Comparison of ENCODE assay signal across 15 mouse cellular contexts in the genomic region with DNA sequence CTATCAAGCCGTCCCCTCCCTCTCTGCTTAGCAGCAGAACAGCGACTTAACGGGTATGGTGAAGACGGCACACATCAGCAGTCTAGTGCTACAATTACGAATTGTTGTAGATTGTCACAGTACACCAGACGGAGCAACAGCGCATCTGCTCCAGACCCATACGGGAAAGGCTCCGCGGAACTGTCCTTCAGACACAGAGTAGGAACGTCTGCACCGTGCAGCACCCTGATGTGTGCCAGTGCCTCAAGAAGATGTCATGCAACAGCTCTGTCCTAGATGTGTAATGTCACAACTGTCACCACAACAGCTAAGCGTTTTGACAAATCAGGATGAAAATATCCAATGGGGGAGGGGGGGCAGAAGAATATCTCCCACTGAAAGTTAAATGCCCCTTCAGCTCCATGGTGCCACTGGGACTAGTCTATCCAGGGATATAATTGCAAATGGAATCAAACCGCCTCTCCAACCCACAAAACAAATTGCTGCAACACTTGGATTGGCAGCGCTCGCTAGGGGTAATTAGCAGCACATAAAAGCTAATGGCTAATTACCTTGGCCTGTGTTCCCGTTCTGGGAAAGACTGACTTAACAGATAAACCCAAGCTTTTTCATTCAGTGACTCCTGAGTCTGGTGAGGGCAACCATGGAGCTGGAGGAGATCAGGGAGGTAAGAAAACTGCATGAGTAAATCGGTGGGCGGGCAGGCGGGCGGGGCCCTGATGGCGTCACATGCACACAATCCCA.
DNase-seq lines count a peak whose midpoint lies in the region; ATAC-seq and TF ChIP-seq lines count a peak whose summit lies in the region.
"Had no signal": no experiment of that assay in that cellular context is flagged by ENCODE, and none has a peak within 500 bp of the region (broad histone marks: within the 10 kb centered on the region; RNA-seq: fewer than 3 reads in every experiment).

No protein-coding gene starts in this region.

- 77% methylated on average over 22 of the region's 22 CpGs for WGBS in forebrain, embryonic 11.5 days
- WGBS in forebrain, embryonic 10.5 days = 87% methylated on average over 22 of the region's 22 CpGs
- 87% methylated on average over 22 of the region's 22 CpGs for WGBS in midbrain, postnatal 0 days
- WGBS in midbrain, embryonic 11.5 days = 89% methylated on average over 22 of the region's 22 CpGs
- 75% methylated on average over 22 of the region's 22 CpGs for WGBS in hindbrain, embryonic 16.5 days
- 53% methylated on average over 22 of the region's 22 CpGs for WGBS in neural tube, embryonic 14.5 days

- H3K27ac ChIP-seq in forebrain, embryonic 11.5 days (ENCODE audit: low read depth, low read length) = no peak overlapping the region
- H3K27ac ChIP-seq in forebrain, embryonic 10.5 days = no peak overlapping the region
- no peak overlapping the region for H3K27ac ChIP-seq in midbrain, postnatal 0 days (ENCODE audit: low read depth, low read length)
- H3K27ac ChIP-seq in midbrain, embryonic 11.5 days (ENCODE audit: low read depth, low read length) = no peak overlapping the region
- no peak overlapping the region for H3K27ac ChIP-seq in hindbrain, embryonic 16.5 days (ENCODE audit: low read depth, low read length)
- no peak overlapping the region; the same call in 1 of the 2 replicates for H3K27ac ChIP-seq in neural tube, embryonic 14.5 days (ENCODE audit: low read depth, low read length)
- H3K27ac ChIP-seq: embryonic facial prominence, embryonic 15.5 days; heart, embryonic 10.5 days had no signal

- no peak overlapping the region for H3K4me2 ChIP-seq in forebrain, embryonic 11.5 days (ENCODE audit: low read depth, low read length, severe bottlenecking)
- no peak overlapping the region for H3K4me2 ChIP-seq in midbrain, postnatal 0 days (ENCODE audit: low read depth, low read length, poor library complexity, severe bottlenecking)
- no peak overlapping the region for H3K4me2 ChIP-seq in midbrain, embryonic 11.5 days
- no peak overlapping the region for H3K4me2 ChIP-seq in hindbrain, embryonic 16.5 days (ENCODE audit: low read length)
- no peak overlapping the region for H3K4me2 ChIP-seq in neural tube, embryonic 14.5 days (ENCODE audit: low read depth, low read length)
- H3K4me2 ChIP-seq: embryonic facial prominence, embryonic 15.5 days had no signal

- no peaks in the 10 kb centered on the region for H3K27me3 ChIP-seq in forebrain, embryonic 11.5 days (ENCODE audit: control insufficient read depth, insufficient read depth, low read length)
- H3K27me3 ChIP-seq in forebrain, embryonic 10.5 days (ENCODE audit: poor library complexity, severe bottlenecking) = no peaks in the 10 kb centered on the region
- H3K27me3 ChIP-seq in midbrain, postnatal 0 days (ENCODE audit: insufficient read depth, low read length) = no peaks in the 10 kb centered on the region
- no peaks in the 10 kb centered on the region for H3K27me3 ChIP-seq in midbrain, embryonic 11.5 days (ENCODE audit: control insufficient read depth, insufficient read depth, low read length)
- H3K27me3 ChIP-seq in hindbrain, embryonic 16.5 days (replicated peaks; ENCODE audit: control insufficient read depth, insufficient read depth, low read length) = no peaks in the 10 kb centered on the region
- H3K27me3 ChIP-seq in neural tube, embryonic 14.5 days (ENCODE audit: control insufficient read depth, insufficient read depth, low read length) = no peaks in the 10 kb centered on the region
- H3K27me3 ChIP-seq: embryonic facial prominence, embryonic 15.5 days had no signal

- no peak for TF ChIP-seq CTCF in midbrain, postnatal 0 days (IDR thresholded peaks at IDR 0.05)

- ATAC-seq in forebrain, embryonic 11.5 days (replicated peaks; ENCODE audit: low FRiP score) = 0 out of 2 replicates have a peak, but pooled peaks have one; percentile 56
- no peak for ATAC-seq in midbrain, postnatal 0 days (ENCODE audit: low FRiP score)
- no peak for ATAC-seq in midbrain, embryonic 11.5 days (ENCODE audit: low FRiP score)
- peak; percentile 71 for ATAC-seq in hindbrain, embryonic 16.5 days
- ATAC-seq in neural tube, embryonic 14.5 days (ENCODE audit: low read depth) = peak; percentile 83
- ATAC-seq: midbrain, embryonic 16.5 days had no signal

- H3K4me3 ChIP-seq in forebrain, embryonic 11.5 days (ENCODE audit: low read depth, low read length) = no peak overlapping the region
- H3K4me3 ChIP-seq in forebrain, embryonic 10.5 days = no peak overlapping the region
- H3K4me3 ChIP-seq in midbrain, postnatal 0 days (ENCODE audit: low read depth, low read length) = no peak overlapping the region
- H3K4me3 ChIP-seq in midbrain, embryonic 11.5 days (ENCODE audit: low read depth, low read length) = no peak overlapping the region
- H3K4me3 ChIP-seq in hindbrain, embryonic 16.5 days (ENCODE audit: low read length) = no peak overlapping the region
- H3K4me3 ChIP-seq in neural tube, embryonic 14.5 days (ENCODE audit: low read depth, low read length) = no peak overlapping the region
- H3K4me3 ChIP-seq: embryonic facial prominence, embryonic 15.5 days; heart, embryonic 10.5 days had no signal

- H3K9ac ChIP-seq in forebrain, embryonic 11.5 days (ENCODE audit: low read length) = no peak overlapping the region
- no peak overlapping the region for H3K9ac ChIP-seq in midbrain, postnatal 0 days (replicated peaks; ENCODE audit: low read length, poor library complexity, severe bottlenecking)
- no peak overlapping the region for H3K9ac ChIP-seq in midbrain, embryonic 11.5 days (ENCODE audit: low read length)
- no peak overlapping the region for H3K9ac ChIP-seq in hindbrain, embryonic 16.5 days (ENCODE audit: low read depth, low read length)
- H3K9ac ChIP-seq in neural tube, embryonic 14.5 days (replicated peaks; ENCODE audit: low read depth, low read length) = no peak overlapping the region
- H3K9ac ChIP-seq: embryonic facial prominence, embryonic 15.5 days had no signal

- H3K4me1 ChIP-seq in forebrain, embryonic 11.5 days (replicated peaks; ENCODE audit: control insufficient read depth, insufficient read depth, low read length) = no peaks in the 10 kb centered on the region
- peaks cover 14% of the 10 kb centered on the region for H3K4me1 ChIP-seq in forebrain, embryonic 10.5 days
- no peaks in the 10 kb centered on the region for H3K4me1 ChIP-seq in midbrain, postnatal 0 days (ENCODE audit: insufficient read depth, low read length)
- no peaks in the 10 kb centered on the region for H3K4me1 ChIP-seq in midbrain, embryonic 11.5 days (ENCODE audit: control insufficient read depth, insufficient read depth, low read length)
- H3K4me1 ChIP-seq in hindbrain, embryonic 16.5 days (ENCODE audit: control insufficient read depth, insufficient read depth, low read depth, low read length) = no peaks in the 10 kb centered on the region
- H3K4me1 ChIP-seq in neural tube, embryonic 14.5 days (ENCODE audit: control insufficient read depth, insufficient read depth, low read length) = no peaks in the 10 kb centered on the region
- H3K4me1 ChIP-seq: embryonic facial prominence, embryonic 15.5 days had no signal

- no peak for DNase-seq in forebrain, embryonic 11.5 days (ENCODE audit: low spot score)
- DNase-seq in forebrain, embryonic 10.5 days (ENCODE audit: extremely low spot score, low spot score) = no peak
- DNase-seq in midbrain, postnatal 0 days (ENCODE audit: low spot score) = peak; percentile 22
- no peak for DNase-seq in midbrain, embryonic 11.5 days (ENCODE audit: low spot score, missing footprints)
- no peak for DNase-seq in frontal cortex, postnatal 10 days (ENCODE audit: low spot score in 2 of 2)
- DNase-seq in heart, postnatal 4 days = no peak
- DNase-seq: cerebellum, adult 11-12 months; gastrocnemius, postnatal 10 days; lung, adult 2 months; spleen, adult 18-20 months had no signal

- no peaks in the 10 kb centered on the region for H3K9me3 ChIP-seq in forebrain, embryonic 11.5 days (ENCODE audit: control insufficient read depth, low read length)
- no peaks in the 10 kb centered on the region for H3K9me3 ChIP-seq in forebrain, embryonic 10.5 days
- no peaks in the 10 kb centered on the region for H3K9me3 ChIP-seq in midbrain, postnatal 0 days (ENCODE audit: low read length)
- H3K9me3 ChIP-seq in midbrain, embryonic 11.5 days (ENCODE audit: control insufficient read depth, low read length) = no peaks in the 10 kb centered on the region
- H3K9me3 ChIP-seq in hindbrain, embryonic 16.5 days (ENCODE audit: control insufficient read depth, low read length) = no peaks in the 10 kb centered on the region
- no peaks in the 10 kb centered on the region for H3K9me3 ChIP-seq in neural tube, embryonic 14.5 days (ENCODE audit: control insufficient read depth, low read length)
- H3K9me3 ChIP-seq: embryonic facial prominence, embryonic 15.5 days; heart, embryonic 10.5 days had no signal

- H3K36me3 ChIP-seq in forebrain, embryonic 11.5 days (ENCODE audit: control insufficient read depth, insufficient read depth, low read length) = no peaks in the 10 kb centered on the region
- H3K36me3 ChIP-seq in forebrain, embryonic 10.5 days (replicated peaks) = no peaks in the 10 kb centered on the region
- H3K36me3 ChIP-seq in midbrain, postnatal 0 days (ENCODE audit: insufficient read depth, low read length) = no peaks in the 10 kb centered on the region
- H3K36me3 ChIP-seq in midbrain, embryonic 11.5 days (ENCODE audit: control insufficient read depth, insufficient read depth, low read length) = no peaks in the 10 kb centered on the region
- H3K36me3 ChIP-seq in hindbrain, embryonic 16.5 days (ENCODE audit: control insufficient read depth, insufficient read depth, low read length) = no peaks in the 10 kb centered on the region
- no peaks in the 10 kb centered on the region for H3K36me3 ChIP-seq in neural tube, embryonic 14.5 days (ENCODE audit: control insufficient read depth, insufficient read depth, low read length)
- H3K36me3 ChIP-seq: embryonic facial prominence, embryonic 15.5 days; heart, embryonic 10.5 days had no signal

Comparison
In these comparisons a context has a peak if more than half of its experiments do, and no peak if none do; other contexts are left out.
1. ATAC-seq: peak in forebrain, embryonic 11.5 days (single experiment), hindbrain, embryonic 16.5 days (single experiment) and neural tube, embryonic 14.5 days (single experiment); none in midbrain, postnatal 0 days (single experiment) and midbrain, embryonic 11.5 days (single experiment).